Mouse (Mus musculus) hindbrain, embryonic 14.5 days (tissue): ENCODE data around the gene Tcaim. TPM values are rescaled to one million over a fixed set of nuclear protein-coding genes. Genes with fewer than 3 reads are reported as not detected.

Experiments
- ATAC-seq: fragments of 200-750 bp; cut with Nextera tagmentation; 2 replicates; pipeline ENCODE4 v1.8.0; 2017; ENCODE audit warnings: moderate number of reproducible peaks, mild to moderate bottlenecking, moderate TSS enrichment, moderate library complexity; ENCODE audit not compliant: low FRiP score
- DNase-seq: peaks from one replicate; pipeline ENCODE4 v3.0.0-alpha.2; 2015; ENCODE audit warnings: low spot score
- H3K27ac ChIP-seq: fragments of 300-500 bp; sonication (generic); 2 replicates; pipeline ENCODE4 v1.5.1; 2014; ENCODE audit warnings: mild to moderate bottlenecking, moderate library complexity
- H3K27me3 ChIP-seq: fragments of 300-500 bp; sonication (generic); 2 replicates; pipeline ENCODE4 v1.6.1; 2014; ENCODE audit warnings: mild to moderate bottlenecking, low read length, mixed read lengths; ENCODE audit not compliant: control insufficient read depth, insufficient read depth
- H3K36me3 ChIP-seq: fragments of 300-500 bp; sonication (generic); replicated peaks from 2 replicates; pipeline ENCODE4 v1.6.1; 2014; ENCODE audit not compliant: control insufficient read depth, insufficient read depth
- H3K4me1 ChIP-seq: fragments of 300-500 bp; sonication (generic); replicated peaks from 2 replicates; pipeline ENCODE4 v1.6.1; 2014; ENCODE audit warnings: antibody characterized with exemption, low read length, mixed read lengths; ENCODE audit not compliant: control insufficient read depth, insufficient read depth
- H3K4me2 ChIP-seq: fragments of 300-500 bp; sonication (generic); replicated peaks from 2 replicates; pipeline ENCODE4 v1.6.1; 2014; ENCODE audit warnings: mild to moderate bottlenecking, moderate library complexity
- H3K4me3 ChIP-seq: fragments of 300-500 bp; sonication (generic); replicated peaks from 2 replicates; pipeline ENCODE4 v1.5.1; 2014; ENCODE audit warnings: mild to moderate bottlenecking, low read length
- H3K9ac ChIP-seq: fragments of 300-500 bp; sonication (generic); 2 replicates; pipeline ENCODE4 v1.6.1; 2014
- H3K9me3 ChIP-seq: fragments of 300-500 bp; sonication (generic); 2 replicates; pipeline ENCODE4 v1.6.1; 2016; ENCODE audit warnings: low read length; ENCODE audit not compliant: control insufficient read depth
- WGBS: fragments of 180-500 bp; shearing (Covaris S2); extraction: QIAGEN DNeasy Blood & Tissue Kit; methylation state at CpG from one replicate; pipeline ENCODE4 v1.1.7; 2014; 5-methylcytosine and 5-hydroxymethylcytosine counted together
- polyA plus RNA-seq: library from polyadenylated mRNA; unstranded; fragments of >200 nt; fragmentation: Nextera tagmentation; extraction: Ambion mirVana; gene quantifications from 2 replicates; pipeline ENCODE4 v1.2.1, GENCODE M21; 2014

The Tcaim gene
- 8.3 and 10.2 TPM in 2 replicates for polyA plus RNA-seq

DNA sequence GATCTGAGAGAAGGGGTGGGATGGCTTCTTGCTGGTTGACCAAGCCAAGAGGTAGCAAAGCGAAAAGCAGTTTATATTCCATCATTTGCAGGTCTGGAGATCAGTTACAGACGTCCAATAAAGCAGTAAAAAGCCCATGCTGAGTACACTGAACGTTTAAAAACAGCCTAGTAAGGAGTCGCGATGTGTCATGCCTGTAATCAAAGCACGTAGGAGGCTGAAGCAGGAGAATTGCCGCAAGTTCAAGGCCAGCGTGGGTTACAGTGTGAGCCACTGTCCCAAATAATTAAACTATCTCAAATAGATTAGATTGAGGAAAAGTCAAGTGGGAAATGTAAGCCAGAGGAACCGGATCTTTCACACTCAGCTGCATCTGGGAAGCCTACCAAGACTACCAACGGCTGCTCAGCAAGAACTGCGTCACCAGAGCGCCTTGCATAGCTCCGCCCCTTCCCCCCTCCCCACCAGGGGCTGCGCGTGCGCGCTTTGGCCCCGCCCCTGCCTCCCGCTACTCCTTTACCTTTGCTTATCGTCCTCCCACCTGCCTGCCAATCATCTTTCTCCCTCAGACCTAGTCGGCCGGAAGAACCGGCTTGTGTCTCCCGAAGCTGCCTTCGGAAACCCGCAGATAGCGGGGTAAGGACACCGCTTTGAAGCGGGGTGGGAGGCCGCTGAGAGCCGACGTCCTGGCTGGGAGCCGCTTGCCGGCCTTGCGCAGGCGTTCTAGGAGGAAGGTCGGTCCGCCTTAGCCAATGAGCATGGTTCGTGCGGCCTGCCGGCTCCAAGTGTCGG is at the start of gene Tcaim:
Gene Tcaim (plus strand): TSS at position 487 of the 792 bp plus-strand sequence.
- ATAC-seq = peak; percentile 99
- WGBS = 7% methylated on average over 42 of the region's 42 CpGs

DNA sequence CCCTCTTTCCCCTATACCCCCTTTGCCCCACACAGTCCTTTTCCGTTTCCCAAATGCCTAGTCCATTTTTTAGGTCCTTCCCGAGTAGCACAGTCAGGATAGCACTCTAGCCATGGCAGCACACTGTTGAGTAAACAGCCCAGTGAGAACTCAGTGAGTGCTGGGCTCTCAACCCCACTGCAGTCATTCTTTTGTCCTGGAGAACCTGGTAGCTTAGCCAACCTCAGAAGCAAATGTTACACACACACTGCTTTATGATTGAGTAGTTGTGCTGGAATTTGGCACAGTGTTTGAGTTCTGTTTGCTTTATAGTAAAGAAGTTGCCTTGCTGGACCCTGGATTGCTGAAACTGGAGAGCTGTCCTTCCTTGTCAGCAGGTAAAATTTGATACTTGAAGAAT is 47.7 kb upstream of the Tcaim start:
- ATAC-seq = no peak
- 47% methylated on average over 2 of the region's 2 CpGs for WGBS

More for the DNA sequence above, at the start of gene Tcaim:
- H3K4me2 ChIP-seq = peak within 1 kb of the TSS; percentile 84
- peak within 1 kb of the TSS; percentile 91 for H3K27ac ChIP-seq
- no peaks in the 10 kb centered on the region for H3K27me3 ChIP-seq
- peak; percentile 93 for DNase-seq
- peak within 1 kb of the TSS; percentile 80 for H3K9ac ChIP-seq
- H3K9me3 ChIP-seq = no peaks in the 10 kb centered on the region
- H3K4me1 ChIP-seq = peaks cover 12% of the 10 kb centered on the region
- peak within 1 kb of the TSS; percentile 62 for H3K4me3 ChIP-seq
- peaks cover 13% of the 10 kb centered on the region for H3K36me3 ChIP-seq

GRCm38 (mm10) chr9:122760111-122760510 is 45.2 kb upstream of the Tcaim start:
- no peak overlapping the region for H3K4me3 ChIP-seq
- H3K27ac ChIP-seq = no peak overlapping the region
- no peak overlapping the region for H3K4me2 ChIP-seq
- no peaks in the 10 kb centered on the region for H3K4me1 ChIP-seq
- no peaks in the 10 kb centered on the region for H3K36me3 ChIP-seq
- no peak for DNase-seq
- no peak for ATAC-seq
- H3K9ac ChIP-seq = no peak overlapping the region
- H3K27me3 ChIP-seq = no peaks in the 10 kb centered on the region
- H3K9me3 ChIP-seq = no peaks in the 10 kb centered on the region

More for the DNA sequence above, 47.7 kb upstream of the Tcaim start:
- Histone ChIP-seq H3K4me1 (no peaks in the 10 kb centered on the region), H3K27me3 (no peaks in the 10 kb centered on the region), H3K4me2 (no peak overlapping the region), H3K9ac (no peak overlapping the region), H3K27ac (no peak overlapping the region), H3K36me3 (no peaks in the 10 kb centered on the region), H3K4me3 (no peak overlapping the region), H3K9me3 (no peaks in the 10 kb centered on the region)
- no peak for DNase-seq

DNA sequence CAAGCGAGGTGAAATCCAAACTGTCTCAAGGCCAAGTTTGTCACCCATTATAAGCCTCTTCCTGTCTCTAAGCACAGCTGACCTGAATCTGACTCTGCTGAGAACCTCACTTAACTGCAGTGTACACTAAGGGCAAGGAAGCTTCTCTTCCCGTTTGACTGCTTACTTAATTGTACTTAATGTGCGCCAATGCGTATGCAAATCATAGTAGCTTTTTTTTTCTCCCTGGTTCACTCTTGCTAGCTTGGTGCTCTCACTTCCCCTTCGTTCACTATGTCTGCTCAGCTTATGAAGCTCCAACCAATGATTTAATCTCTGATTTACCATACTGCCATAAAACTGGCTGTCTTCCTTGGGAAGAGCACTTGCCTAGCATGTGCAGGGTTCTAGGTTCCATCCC is 20.1 kb upstream of the Tcaim start:
- 83% methylated on average over 5 of the region's 5 CpGs for WGBS
- Histone ChIP-seq H3K4me3 (no peak overlapping the region), H3K9ac (no peak overlapping the region), H3K9me3 (no peaks in the 10 kb centered on the region), H3K27me3 (no peaks in the 10 kb centered on the region), H3K4me2 (no peak overlapping the region), H3K4me1 (no peaks in the 10 kb centered on the region), H3K36me3 (no peaks in the 10 kb centered on the region), H3K27ac (no peak overlapping the region)
- no peak for DNase-seq
- no peak for ATAC-seq

- Histone ChIP-seq H3K4me1 (no peaks in the 10 kb centered on the region), H3K9ac (no peak overlapping the region), H3K9me3 (no peaks in the 10 kb centered on the region), H3K4me2 (no peak overlapping the region), H3K27ac (no peak overlapping the region), H3K27me3 (no peaks in the 10 kb centered on the region), H3K4me3 (no peak overlapping the region), H3K36me3 (no peaks in the 10 kb centered on the region)
- ATAC-seq (no peak), DNase-seq (no peak)
- WGBS = 93% methylated on average over 1 of the region's 1 CpGs
Measured at GRCm38 (mm10) chr9:122786534-122786933, 18.8 kb upstream of the Tcaim start.

DNA sequence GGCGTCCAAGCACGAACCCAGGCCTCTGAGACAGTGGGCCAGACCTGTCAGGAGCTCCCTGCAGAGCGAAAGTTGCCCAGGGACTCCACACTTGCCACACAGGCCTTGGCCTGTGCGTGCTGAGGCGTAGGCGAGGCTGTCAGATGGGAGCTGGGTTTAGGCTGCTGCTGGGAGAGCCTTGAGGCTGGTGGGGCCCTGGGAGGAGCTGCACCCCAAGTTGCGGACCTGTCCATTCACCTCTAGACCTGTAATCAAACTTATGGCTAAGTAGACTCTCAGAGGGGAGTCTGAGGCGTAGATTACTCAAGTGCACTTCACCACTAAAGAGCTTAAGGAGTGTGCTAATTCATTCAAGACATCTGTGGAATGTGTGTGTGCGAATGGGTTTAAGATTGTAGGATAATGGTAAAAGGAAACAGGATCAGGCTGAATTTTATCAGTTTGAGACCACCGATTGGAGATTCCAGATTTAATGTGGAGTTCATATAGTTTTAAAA is 554 bp downstream of the Tcaim start:
- Histone ChIP-seq H3K9me3 (no peaks in the 10 kb centered on the region), H3K9ac (peak overlapping the region; percentile 80), H3K4me1 (peaks cover 12% of the 10 kb centered on the region), H3K4me2 (peak overlapping the region; percentile 84), H3K4me3 (peak overlapping the region; percentile 62), H3K36me3 (peaks cover 19% of the 10 kb centered on the region), H3K27ac (peak overlapping the region; percentile 91), H3K27me3 (no peaks in the 10 kb centered on the region)
- ATAC-seq = no peak
- WGBS = 20% methylated on average over 10 of the region's 10 CpGs
- no peak for DNase-seq

- Histone ChIP-seq H3K36me3 (peaks cover 21% of the 10 kb centered on the region), H3K27ac (no peak overlapping the region), H3K4me2 (no peak overlapping the region), H3K4me3 (no peak overlapping the region), H3K9me3 (no peaks in the 10 kb centered on the region), H3K4me1 (peaks cover 12% of the 10 kb centered on the region), H3K9ac (no peak overlapping the region), H3K27me3 (no peaks in the 10 kb centered on the region)
- DNase-seq = no peak
- no peak for ATAC-seq
- WGBS = 96% methylated on average over 2 of the region's 2 CpGs
Measured at GRCm38 (mm10) chr9:122807186-122807585, 1.8 kb downstream of the Tcaim start.

- WGBS = 86% methylated on average over 3 of the region's 3 CpGs
- peaks cover 12% of the 10 kb centered on the region for H3K4me1 ChIP-seq
Measured at GRCm38 (mm10) chr9:122810212-122810611, 4.9 kb downstream of the Tcaim start.

DNA sequence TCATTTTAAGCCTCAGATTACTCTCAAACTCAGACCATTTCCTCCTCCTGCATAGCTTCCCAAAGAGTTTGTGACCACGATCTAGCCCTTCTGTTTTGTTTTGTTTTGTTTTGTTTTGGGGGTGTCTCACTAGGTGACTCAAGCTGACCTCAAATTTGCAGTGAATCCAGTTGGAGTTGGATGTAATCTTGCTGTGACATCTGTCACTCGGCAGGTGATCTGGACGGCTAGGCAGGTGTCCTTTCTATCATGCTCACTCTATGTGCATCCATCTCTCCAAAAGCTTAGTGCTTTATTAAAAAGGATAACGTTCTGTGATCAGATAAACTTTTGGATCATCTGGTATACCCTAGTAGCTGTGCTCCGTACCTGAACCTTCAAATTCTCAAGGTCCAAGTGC is 7.0 kb downstream of the Tcaim start:
- H3K27me3 ChIP-seq = no peaks in the 10 kb centered on the region
- no peaks in the 10 kb centered on the region for H3K9me3 ChIP-seq
- H3K4me1 ChIP-seq = no peaks in the 10 kb centered on the region
- H3K9ac ChIP-seq = no peak overlapping the region
- 94% methylated on average over 5 of the region's 5 CpGs for WGBS
- no peak overlapping the region for H3K4me2 ChIP-seq
- H3K36me3 ChIP-seq = peaks cover 45% of the 10 kb centered on the region
- no peak for DNase-seq
- H3K4me3 ChIP-seq = no peak overlapping the region
- no peak for ATAC-seq
- no peak overlapping the region for H3K27ac ChIP-seq

More at GRCm38 (mm10) chr9:122810212-122810611, 4.9 kb downstream of the Tcaim start:
- ATAC-seq (no peak), DNase-seq (no peak)
- no peak overlapping the region for H3K4me3 ChIP-seq
- no peaks in the 10 kb centered on the region for H3K27me3 ChIP-seq
- peaks cover 36% of the 10 kb centered on the region for H3K36me3 ChIP-seq
- no peaks in the 10 kb centered on the region for H3K9me3 ChIP-seq
- no peak overlapping the region for H3K27ac ChIP-seq
- H3K9ac ChIP-seq = no peak overlapping the region
- H3K4me2 ChIP-seq = no peak overlapping the region
